Mouse (Mus musculus) frontal cortex, postnatal 25 days (tissue): Measurements from ENCODE around the gene Astn2.

Experiments
- DNase-seq, 2 experiments: peaks; one replicate each; pipeline ENCODE4 v3.0.0; 2022; ENCODE audit warnings: low spot score in 2 of 2

Astn2 gene

GRCm38 (mm10) chr4:65674267-65674978 is 730.0 kb downstream of the Astn2 start:
- no peak for DNase-seq

- DNase-seq, result no peak
These were observed 730.9 kb downstream of the Astn2 start for GRCm38 (mm10) chr4:65673418-65673933.

- DNase-seq, result no peak
These were observed 732.1 kb downstream of the Astn2 start for GRCm38 (mm10) chr4:65672294-65672693.

GRCm38 (mm10) chr4:65671585-65672184 is 732.7 kb downstream of the Astn2 start:
- DNase-seq, result no peak

DNA sequence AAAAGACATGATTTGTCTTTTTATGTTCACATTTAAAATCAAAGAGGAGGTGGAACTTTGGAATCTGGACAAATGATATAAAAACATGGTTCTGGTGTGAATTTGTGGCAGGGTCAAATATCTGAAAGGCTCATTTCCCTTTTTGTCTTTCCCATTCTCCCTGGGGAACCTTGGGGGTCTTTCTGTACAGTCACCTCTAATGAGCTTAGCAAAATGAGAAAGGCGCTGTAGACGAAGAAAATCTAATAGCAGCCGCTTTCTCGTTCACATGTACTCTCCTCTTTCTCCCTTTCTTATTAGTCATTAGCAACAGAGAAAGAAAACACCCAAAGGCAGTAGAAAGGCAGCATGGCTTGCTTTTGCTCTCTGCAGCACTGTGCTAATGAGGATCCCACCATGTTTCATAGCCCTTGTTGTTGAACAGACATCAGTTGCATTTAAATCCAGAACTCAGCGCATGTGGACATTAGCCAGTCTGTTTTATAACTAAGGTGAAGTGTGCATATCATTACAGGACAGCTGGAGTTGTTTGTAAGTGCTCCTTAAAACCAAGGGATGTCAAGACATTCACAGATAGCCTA is 737.3 kb downstream of the Astn2 start:
- no peak for DNase-seq

DNA sequence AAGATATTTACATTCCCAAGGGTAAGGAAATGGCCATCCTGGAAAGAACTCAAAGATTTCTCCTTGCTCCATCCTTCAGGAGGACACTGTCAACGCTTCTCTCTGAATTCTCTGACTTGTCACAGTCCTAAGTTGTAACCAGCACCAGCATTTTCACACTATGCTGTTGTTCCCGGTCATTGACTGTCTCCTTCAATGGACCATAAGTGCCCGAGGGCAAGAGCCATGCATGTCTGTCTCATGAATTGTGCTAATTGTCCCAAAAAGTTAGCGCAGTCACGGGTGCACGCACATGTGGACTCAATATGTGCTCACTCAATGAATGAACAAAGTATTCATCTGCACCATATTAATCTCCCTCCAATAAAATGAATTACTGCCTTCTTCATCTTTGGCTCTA is 741.2 kb downstream of the Astn2 start:
- no peak for DNase-seq

DNA sequence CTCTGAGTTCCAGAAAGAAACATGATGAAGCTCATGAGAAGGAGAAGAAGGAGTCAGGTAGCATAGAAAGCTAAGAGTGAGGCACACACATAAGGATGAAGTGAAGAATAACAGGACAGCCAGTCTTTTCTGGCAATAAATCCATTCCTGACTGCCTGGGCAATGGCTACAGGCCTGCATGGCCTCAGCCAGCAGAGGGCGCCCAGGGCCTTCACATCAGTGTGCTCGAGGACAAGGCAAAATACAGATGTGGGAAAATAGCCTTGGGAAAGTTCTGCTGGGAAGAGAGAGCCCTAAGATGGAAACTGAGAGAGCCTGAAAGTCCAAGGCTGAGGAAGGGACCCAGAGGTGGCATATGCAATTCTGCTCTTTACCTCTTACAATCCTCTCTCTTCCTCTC is 749.7 kb downstream of the Astn2 start:
- peak; percentile 76 to 79 for DNase-seq

DNA sequence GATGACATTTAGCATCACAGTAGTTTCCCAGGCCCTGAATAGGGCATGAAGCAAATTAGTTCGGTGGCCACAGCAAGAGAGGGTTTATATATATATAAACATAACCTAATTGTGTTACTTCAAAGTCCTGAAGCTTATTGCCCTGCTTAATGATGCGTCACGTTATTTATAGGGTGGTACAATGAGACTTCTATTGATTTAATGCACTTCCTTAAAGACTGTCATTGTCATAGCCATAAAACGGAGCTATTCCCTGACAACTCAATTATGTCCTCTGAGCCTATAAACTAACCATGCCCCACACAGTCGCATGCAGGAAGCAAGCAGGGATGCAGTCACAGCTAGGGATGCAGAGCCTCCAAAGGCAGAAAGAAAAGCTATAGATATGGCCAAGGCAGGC is 761.8 kb downstream of the Astn2 start:
- no peak for DNase-seq

DNA sequence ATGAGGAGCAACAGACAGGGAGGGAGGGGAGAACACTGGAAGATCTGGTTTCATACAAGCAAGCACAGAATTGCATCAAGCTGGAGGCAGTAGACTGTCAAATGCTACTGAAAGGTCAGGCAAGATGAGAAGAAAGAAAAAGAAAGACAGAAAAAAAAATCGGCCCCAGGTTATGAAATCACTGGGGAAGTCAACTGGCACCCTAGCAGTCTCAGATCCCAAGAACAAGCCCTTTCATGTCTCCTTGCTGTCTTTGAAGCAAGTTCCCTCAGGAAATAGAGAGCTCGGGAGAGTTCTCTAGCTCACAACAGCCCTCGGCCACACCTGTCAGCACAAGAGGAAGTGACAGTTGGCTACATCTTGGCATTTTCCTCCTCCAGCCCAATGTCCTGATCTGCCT is 766.2 kb downstream of the Astn2 start:
- DNase-seq, result no peak

DNA sequence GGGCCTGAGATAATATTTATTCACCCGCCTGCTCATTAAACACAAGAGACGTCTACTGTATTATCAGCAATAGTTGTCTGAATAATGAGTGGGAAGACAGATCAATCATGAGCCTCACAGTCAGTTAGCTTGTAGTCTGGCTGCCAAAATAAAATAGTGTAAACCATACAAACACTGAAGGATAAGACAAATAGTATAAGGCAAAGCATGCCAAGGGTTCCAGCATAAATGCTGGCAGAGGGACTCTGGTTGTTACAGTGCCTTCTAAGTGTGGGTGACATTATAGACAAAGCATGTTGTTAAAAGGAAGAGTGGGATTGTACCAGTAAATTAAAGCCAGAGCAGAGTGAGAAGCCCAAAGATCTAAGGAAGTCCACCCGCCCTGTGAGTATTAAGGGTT is 784.3 kb downstream of the Astn2 start:
- no peak for DNase-seq

DNA sequence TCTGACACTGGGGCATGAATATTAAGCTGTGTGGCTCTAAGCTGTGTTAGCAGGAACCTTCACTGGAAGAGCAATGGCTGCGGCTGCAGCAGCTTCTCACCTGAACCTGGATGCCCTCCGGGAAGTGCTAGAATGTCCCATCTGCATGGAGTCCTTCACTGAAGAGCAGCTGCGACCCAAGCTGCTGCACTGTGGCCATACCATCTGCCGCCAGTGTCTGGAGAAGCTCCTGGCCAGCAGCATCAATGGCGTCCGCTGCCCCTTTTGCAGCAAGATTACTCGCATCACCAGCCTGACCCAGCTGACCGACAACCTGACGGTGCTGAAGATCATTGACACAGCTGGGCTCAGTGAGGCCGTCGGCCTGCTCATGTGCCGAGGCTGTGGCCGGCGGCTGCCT is 791.3 kb downstream of the Astn2 start:
- no peak for DNase-seq

- no peak for DNase-seq
These were observed 793.5 kb downstream of the Astn2 start for GRCm38 (mm10) chr4:65610896-65611295.

GRCm38 (mm10) chr4:65610329-65610728 is 794.1 kb downstream of the Astn2 start:
- DNase-seq, result no peak

GRCm38 (mm10) chr4:65608112-65608511 is 796.3 kb downstream of the Astn2 start:
- no peak for DNase-seq

DNA sequence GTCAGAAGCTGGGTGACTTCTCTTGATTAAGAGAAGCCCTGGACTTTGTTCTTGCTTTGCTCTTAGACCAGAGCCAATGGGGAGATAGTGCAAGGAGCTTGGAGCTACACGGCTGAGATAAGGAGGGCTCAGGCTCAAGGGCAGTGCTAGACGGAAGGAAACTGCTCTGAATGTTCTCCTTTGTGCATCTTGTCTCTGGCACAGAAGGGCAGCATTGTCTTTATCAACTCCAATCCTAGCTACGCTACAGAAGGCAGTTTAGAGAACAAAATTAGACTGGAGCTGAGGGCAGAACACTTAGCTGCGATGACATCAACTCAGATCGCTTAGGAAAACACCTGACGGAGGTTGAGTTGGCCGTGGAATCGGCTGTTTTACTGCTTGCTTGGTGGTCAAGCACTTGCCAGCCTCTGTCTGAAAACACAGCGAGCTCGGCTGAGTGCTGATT is 797.2 kb downstream of the Astn2 start:
- no peak for DNase-seq

- no peak for DNase-seq
These were observed 799.2 kb downstream of the Astn2 start for GRCm38 (mm10) chr4:65605151-65605702.

DNA sequence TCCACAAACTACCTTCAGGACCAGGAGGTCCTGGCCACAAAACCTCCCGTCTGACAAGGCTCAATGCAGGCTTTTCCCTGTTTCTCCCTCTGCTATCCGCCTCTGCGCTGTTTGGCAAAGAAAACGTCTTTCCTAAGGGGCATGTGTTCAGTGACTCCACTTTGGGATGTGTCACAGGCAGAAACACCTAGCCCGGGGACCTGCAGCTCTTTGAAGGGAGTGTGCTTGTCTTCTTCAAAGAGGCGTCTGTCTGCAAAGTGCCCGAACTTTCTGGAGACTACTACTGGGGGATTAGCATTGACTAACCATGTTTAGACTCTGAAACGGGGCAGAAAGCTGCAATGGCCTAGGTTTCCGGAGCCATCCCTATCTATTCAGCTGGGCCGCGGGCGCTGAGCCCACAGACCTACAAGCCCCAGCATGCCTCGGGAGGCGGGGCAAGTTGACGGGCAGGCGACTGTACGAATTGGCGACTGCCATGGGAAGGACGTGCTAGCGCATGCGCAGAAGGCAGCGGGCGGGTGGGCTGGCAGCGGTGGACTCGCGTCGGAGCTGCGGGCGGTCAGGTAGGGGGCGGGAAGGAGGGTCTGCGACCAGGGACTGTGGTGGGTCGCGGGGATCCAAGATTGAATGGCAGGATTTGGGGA is 799.8 kb downstream of the Astn2 start, which contains the start of gene Trim32:
TSS of gene Trim32 (plus strand) at position 483 of the 647 bp plus-strand sequence.
- DNase-seq, result peak; percentile 99

GRCm38 (mm10) chr4:65594601-65595369 is 809.6 kb downstream of the Astn2 start:
- no peak for DNase-seq

- no peak for DNase-seq
These were observed 814.6 kb downstream of the Astn2 start for GRCm38 (mm10) chr4:65589780-65590179.

DNA sequence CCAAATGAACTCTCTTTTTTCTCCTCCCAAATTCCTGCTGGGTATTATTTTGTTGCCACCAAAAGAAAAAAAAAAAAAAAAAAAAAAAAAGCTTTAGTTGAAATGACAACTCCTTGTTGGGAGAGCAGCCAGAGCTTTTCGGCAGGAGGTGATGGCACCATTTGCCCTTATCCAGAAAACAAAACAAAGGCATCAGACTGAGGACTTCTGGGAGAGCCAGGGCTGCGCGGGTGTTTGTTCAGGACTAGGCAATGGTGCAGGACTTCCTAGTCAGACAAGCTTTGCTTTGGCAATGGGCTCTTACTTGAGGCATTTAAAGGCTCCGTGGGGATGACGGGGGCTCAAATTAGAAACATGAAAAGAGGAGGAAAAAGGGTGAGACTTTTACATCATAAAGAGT is 817.5 kb downstream of the Astn2 start:
- DNase-seq, result no peak

- no peak for DNase-seq
These were observed 824.2 kb downstream of the Astn2 start for GRCm38 (mm10) chr4:65580254-65580653.
